Mouse (Mus musculus): ENCODE results near the gene Arhgef28.

Gene Arhgef28

GRCm38 (mm10) chr13:98183157-98183878, 22.9 kb downstream of the Arhgef28 start:
- DNase-seq (ENCODE audit: low read depth, low spot score) = no peak

- DNase-seq (ENCODE audit: low read depth, low spot score) = no peak
These were observed 23.9 kb downstream of the Arhgef28 start for GRCm38 (mm10) chr13:98182330-98182729.

- no peak for DNase-seq (ENCODE audit: low read depth, low spot score)
These were observed 25.6 kb downstream of the Arhgef28 start for GRCm38 (mm10) chr13:98180636-98181035.

GRCm38 (mm10) chr13:98175323-98176007, 30.8 kb downstream of the Arhgef28 start:
- no peak for DNase-seq (ENCODE audit: low read depth, low spot score)

GRCm38 (mm10) chr13:98173008-98173407, 33.2 kb downstream of the Arhgef28 start:
- DNase-seq (ENCODE audit: low read depth, low spot score) = no peak

- DNase-seq (ENCODE audit: low read depth, low spot score) = no peak
These were observed 33.9 kb downstream of the Arhgef28 start for GRCm38 (mm10) chr13:98172365-98172764.

GRCm38 (mm10) chr13:98171706-98172105, 34.5 kb downstream of the Arhgef28 start:
- DNase-seq (ENCODE audit: low read depth, low spot score) = no peak

GRCm38 (mm10) chr13:98171257-98171656, 35.0 kb downstream of the Arhgef28 start:
- DNase-seq (ENCODE audit: low read depth, low spot score) = no peak

GRCm38 (mm10) chr13:98164878-98165277, 41.4 kb downstream of the Arhgef28 start:
- DNase-seq (ENCODE audit: low read depth, low spot score) = no peak

- no peak for DNase-seq (ENCODE audit: low read depth, low spot score)
These were observed 44.7 kb downstream of the Arhgef28 start for GRCm38 (mm10) chr13:98161496-98161895.

GRCm38 (mm10) chr13:98156656-98157055, 49.6 kb downstream of the Arhgef28 start:
- no peak for DNase-seq (ENCODE audit: low read depth, low spot score)

- no peak for DNase-seq (ENCODE audit: low read depth, low spot score)
These were observed 53.5 kb downstream of the Arhgef28 start for GRCm38 (mm10) chr13:98152759-98153158.

GRCm38 (mm10) chr13:98147532-98147931, 58.7 kb downstream of the Arhgef28 start:
- DNase-seq (ENCODE audit: low read depth, low spot score) = no peak

GRCm38 (mm10) chr13:98146573-98147160, 59.6 kb downstream of the Arhgef28 start:
- DNase-seq (ENCODE audit: low read depth, low spot score) = no peak

- no peak for DNase-seq (ENCODE audit: low read depth, low spot score)
These were observed 60.9 kb downstream of the Arhgef28 start for GRCm38 (mm10) chr13:98145310-98145709.

GRCm38 (mm10) chr13:98143000-98143399, 63.2 kb downstream of the Arhgef28 start:
- no peak for DNase-seq (ENCODE audit: low read depth, low spot score)

GRCm38 (mm10) chr13:98140626-98141025, 65.6 kb downstream of the Arhgef28 start:
- DNase-seq (ENCODE audit: low read depth, low spot score) = no peak

- no peak for DNase-seq (ENCODE audit: low read depth, low spot score)
These were observed 67.5 kb downstream of the Arhgef28 start for GRCm38 (mm10) chr13:98138786-98139185.

- no peak for DNase-seq (ENCODE audit: low read depth, low spot score)
These were observed 70.2 kb downstream of the Arhgef28 start for GRCm38 (mm10) chr13:98135890-98136555.

- DNase-seq (ENCODE audit: low read depth, low spot score) = no peak
These were observed 73.3 kb downstream of the Arhgef28 start for GRCm38 (mm10) chr13:98132951-98133350.

- DNase-seq (ENCODE audit: low read depth, low spot score) = no peak
These were observed 74.0 kb downstream of the Arhgef28 start for GRCm38 (mm10) chr13:98132264-98132663.

- DNase-seq (ENCODE audit: low read depth, low spot score) = no peak
These were observed 80.6 kb downstream of the Arhgef28 start for GRCm38 (mm10) chr13:98125666-98126065.
